Comparison of ENCODE assay signal across 8 mouse cellular contexts in the genomic region with DNA sequence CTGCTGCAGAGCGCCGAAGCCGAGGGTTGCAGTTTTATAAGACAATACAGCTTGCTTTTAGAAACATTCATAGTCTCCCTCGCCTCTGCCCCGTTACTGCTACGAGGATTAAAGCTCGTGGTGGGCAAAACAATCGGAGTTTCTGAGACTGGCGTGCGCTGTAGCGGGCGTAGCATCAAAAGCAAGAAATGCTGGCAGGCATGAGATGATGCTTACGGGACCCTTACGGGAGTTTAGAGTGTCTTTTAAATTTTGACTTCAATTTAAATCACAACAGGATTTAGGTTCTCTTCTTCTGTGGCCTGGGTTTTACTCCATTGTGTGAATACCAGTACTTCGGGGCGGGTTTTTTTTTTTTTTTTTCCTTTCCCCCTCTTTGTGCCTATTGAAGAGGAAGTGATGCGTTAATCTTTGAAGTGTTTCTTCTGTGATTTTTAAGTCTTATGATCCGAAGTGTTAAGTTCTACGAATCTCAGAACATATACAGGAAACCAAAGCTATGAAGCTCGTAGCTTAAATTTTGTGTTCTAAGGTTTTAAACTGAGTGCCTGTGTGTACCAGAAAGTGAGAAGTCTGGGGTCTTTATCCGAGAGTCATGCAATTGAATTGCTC. TPM values are rescaled to one million over a fixed set of nuclear protein-coding genes. Genes with fewer than 3 reads are reported as not detected.
DNase-seq lines count a peak whose midpoint lies in the region; ATAC-seq and TF ChIP-seq lines count a peak whose summit lies in the region.

No protein-coding gene starts in this region.

- H3K27ac ChIP-seq in kidney, postnatal 0 days = peak overlapping the region; percentile 96
- H3K27ac ChIP-seq in bone marrow macrophage, adult 2 months (ENCODE audit: insufficient read depth, low read depth, low read length) = peak overlapping the region; percentile 80
- H3K27ac ChIP-seq in hindbrain, embryonic 16.5 days (ENCODE audit: low read depth, low read length) = peak overlapping the region; percentile 98
- peak overlapping the region; percentile 85 for H3K27ac ChIP-seq in midbrain, postnatal 0 days (ENCODE audit: low read depth, low read length)

- H3K9me3 ChIP-seq in kidney, postnatal 0 days (replicated peaks; ENCODE audit: low read length) = no peaks in the 10 kb centered on the region
- H3K9me3 ChIP-seq in hindbrain, embryonic 16.5 days (ENCODE audit: control insufficient read depth, low read length) = no peaks in the 10 kb centered on the region
- no peaks in the 10 kb centered on the region for H3K9me3 ChIP-seq in midbrain, postnatal 0 days (ENCODE audit: low read length)

- under 1% methylated on average over 21 of the region's 21 CpGs for WGBS in kidney, postnatal 0 days
- under 1% methylated on average over 21 of the region's 21 CpGs for WGBS in hindbrain, embryonic 16.5 days
- WGBS in midbrain, postnatal 0 days = 2% methylated on average over 21 of the region's 21 CpGs

- peak overlapping the region; percentile 96 for H3K4me3 ChIP-seq in kidney, postnatal 0 days (replicated peaks; ENCODE audit: low read depth, low read length)
- H3K4me3 ChIP-seq in bone marrow macrophage, adult 2 months (ENCODE audit: insufficient read depth, low read length) = peak overlapping the region; percentile 95
- H3K4me3 ChIP-seq in hindbrain, embryonic 16.5 days (ENCODE audit: low read length) = peak overlapping the region; percentile 84
- H3K4me3 ChIP-seq in midbrain, postnatal 0 days (ENCODE audit: low read depth, low read length) = peak overlapping the region; percentile 83

- no peaks in the 10 kb centered on the region for H3K4me1 ChIP-seq in kidney, postnatal 0 days (replicated peaks; ENCODE audit: insufficient read depth, low read length)
- peaks cover 17% of the 10 kb centered on the region for H3K4me1 ChIP-seq in bone marrow macrophage, adult 2 months (ENCODE audit: control insufficient read depth, insufficient read depth, low read length)
- H3K4me1 ChIP-seq in hindbrain, embryonic 16.5 days (ENCODE audit: control insufficient read depth, insufficient read depth, low read depth, low read length) = peaks cover 34% of the 10 kb centered on the region
- peaks cover 8% of the 10 kb centered on the region for H3K4me1 ChIP-seq in midbrain, postnatal 0 days (ENCODE audit: insufficient read depth, low read length)

- peak overlapping the region; percentile 71 for H3K4me2 ChIP-seq in kidney, postnatal 0 days (ENCODE audit: low read length)
- peak overlapping the region; percentile 97 for H3K4me2 ChIP-seq in hindbrain, embryonic 16.5 days (ENCODE audit: low read length)
- H3K4me2 ChIP-seq in midbrain, postnatal 0 days (ENCODE audit: low read depth, low read length, poor library complexity, severe bottlenecking) = peak overlapping the region; percentile 76

- peak; percentile 46 for DNase-seq in kidney, postnatal 0 days (ENCODE audit: low spot score)
- no peak for DNase-seq in kidney, adult 9 months
- DNase-seq in midbrain, postnatal 0 days (ENCODE audit: low spot score) = no peak
- no peak for DNase-seq in cerebellum, postnatal 25 days
- no peak for DNase-seq in left cerebral cortex, adult 18-20 months (ENCODE audit: low spot score in 2 of 2)
- no peak for DNase-seq in cerebellum, adult 9-10 months

- TF ChIP-seq POLR2A in bone marrow macrophage, adult 2 months (IDR thresholded peaks at IDR 0.05; ENCODE audit: borderline replicate concordance, low read depth, low read length) = no peak

- H3K36me3 ChIP-seq in kidney, postnatal 0 days (ENCODE audit: insufficient read depth, low read length) = no peaks in the 10 kb centered on the region
- H3K36me3 ChIP-seq in hindbrain, embryonic 16.5 days (ENCODE audit: control insufficient read depth, insufficient read depth, low read length) = no peaks in the 10 kb centered on the region
- H3K36me3 ChIP-seq in midbrain, postnatal 0 days (ENCODE audit: insufficient read depth, low read length) = no peaks in the 10 kb centered on the region

- ATAC-seq in kidney, postnatal 0 days (replicated peaks; ENCODE audit: low FRiP score, low read depth) = no peak; the same call in 1 of the 2 replicates
- no peak for ATAC-seq in hindbrain, embryonic 16.5 days
- ATAC-seq in midbrain, postnatal 0 days (ENCODE audit: low FRiP score) = no peak; the same call in 1 of the 2 replicates

- no peak for TF ChIP-seq CTCF in kidney, postnatal 0 days (IDR thresholded peaks at IDR 0.05; ENCODE audit: low read depth)
- TF ChIP-seq CTCF in bone marrow macrophage, adult 2 months (IDR thresholded peaks at IDR 0.05; ENCODE audit: low read depth, low read length) = no peak
- TF ChIP-seq CTCF in midbrain, postnatal 0 days (IDR thresholded peaks at IDR 0.05) = no peak

- peak overlapping the region; percentile 97 for H3K9ac ChIP-seq in kidney, postnatal 0 days (ENCODE audit: low read depth, low read length)
- peak overlapping the region; percentile 97 for H3K9ac ChIP-seq in hindbrain, embryonic 16.5 days (ENCODE audit: low read depth, low read length)
- H3K9ac ChIP-seq in midbrain, postnatal 0 days (replicated peaks; ENCODE audit: low read length, poor library complexity, severe bottlenecking) = peak overlapping the region; percentile 89

- H3K27me3 ChIP-seq in kidney, postnatal 0 days (ENCODE audit: insufficient read depth, low read length) = no peaks in the 10 kb centered on the region
- H3K27me3 ChIP-seq in hindbrain, embryonic 16.5 days (replicated peaks; ENCODE audit: control insufficient read depth, insufficient read depth, low read length) = no peaks in the 10 kb centered on the region
- no peaks in the 10 kb centered on the region for H3K27me3 ChIP-seq in midbrain, postnatal 0 days (ENCODE audit: insufficient read depth, low read length)

RNA-seq across cellular contexts. Expression of a gene that starts 0.7 kb away (rescaled TPM):
- polyA plus RNA-seq in kidney, postnatal 0 days (2015; fragmentation: Nextera tagmentation; extraction: Ambion mirVana) = 28.3 and 34.6 TPM in 2 replicates
- 16.4 and 16.7 TPM in 2 replicates for polyA plus RNA-seq in bone marrow macrophage, adult 2 months (2012; ENCODE audit: insufficient read depth, insufficient read length, missing spikeins)
- 38.9 and 44.7 TPM in 2 replicates for polyA plus RNA-seq in hindbrain, embryonic 16.5 days (2015; fragmentation: Nextera tagmentation; extraction: Ambion mirVana)
- total RNA-seq in midbrain, postnatal 0 days (2014; rRNA removed) = 32.1 and 41.4 TPM in 2 replicates
- polyA plus RNA-seq in midbrain, postnatal 0 days (2015; fragmentation: Nextera tagmentation; extraction: Ambion mirVana) = 29.2 and 32.2 TPM in 2 replicates
- 10 to 100 TPM; 31.1 to 32.0 TPM for total RNA-seq in left cerebral cortex, adult 18-20 months (2021)

RNA-seq across cellular contexts. Expression of a gene that starts 23.2 kb away (rescaled TPM):
- polyA plus RNA-seq in kidney, postnatal 0 days (2015; fragmentation: Nextera tagmentation; extraction: Ambion mirVana) = not detected in 2 replicates
- not detected in 2 replicates for polyA plus RNA-seq in bone marrow macrophage, adult 2 months (2012; ENCODE audit: insufficient read depth, insufficient read length, missing spikeins)
- polyA plus RNA-seq in hindbrain, embryonic 16.5 days (2015; fragmentation: Nextera tagmentation; extraction: Ambion mirVana) = not detected in 2 replicates
- not detected in 2 replicates for total RNA-seq in midbrain, postnatal 0 days (2014; rRNA removed)
- polyA plus RNA-seq in midbrain, postnatal 0 days (2015; fragmentation: Nextera tagmentation; extraction: Ambion mirVana) = not detected in 2 replicates
- total RNA-seq in left cerebral cortex, adult 18-20 months (2021) = not detected

RNA-seq across cellular contexts. Expression of a gene that starts 58.3 kb away (rescaled TPM):
- polyA plus RNA-seq in kidney, postnatal 0 days (2015; fragmentation: Nextera tagmentation; extraction: Ambion mirVana) = not detected in 2 replicates
- 1.3 TPM in 1 of 2 replicates, not detected in the other for polyA plus RNA-seq in bone marrow macrophage, adult 2 months (2012; ENCODE audit: insufficient read depth, insufficient read length, missing spikeins)
- 0.24 TPM in 1 of 2 replicates, not detected in the other for polyA plus RNA-seq in hindbrain, embryonic 16.5 days (2015; fragmentation: Nextera tagmentation; extraction: Ambion mirVana)
- total RNA-seq in midbrain, postnatal 0 days (2014; rRNA removed) = 0.76 TPM in 1 of 2 replicates, not detected in the other
- not detected in 2 replicates for polyA plus RNA-seq in midbrain, postnatal 0 days (2015; fragmentation: Nextera tagmentation; extraction: Ambion mirVana)
- total RNA-seq in left cerebral cortex, adult 18-20 months (2021) = not detected

RNA-seq across cellular contexts. Expression of a gene that starts 59.0 kb away (rescaled TPM):
- not detected in 2 replicates for polyA plus RNA-seq in kidney, postnatal 0 days (2015; fragmentation: Nextera tagmentation; extraction: Ambion mirVana)
- polyA plus RNA-seq in bone marrow macrophage, adult 2 months (2012; ENCODE audit: insufficient read depth, insufficient read length, missing spikeins) = not detected in 2 replicates
- polyA plus RNA-seq in hindbrain, embryonic 16.5 days (2015; fragmentation: Nextera tagmentation; extraction: Ambion mirVana) = not detected in 2 replicates
- not detected in 2 replicates for total RNA-seq in midbrain, postnatal 0 days (2014; rRNA removed)
- polyA plus RNA-seq in midbrain, postnatal 0 days (2015; fragmentation: Nextera tagmentation; extraction: Ambion mirVana) = not detected in 2 replicates
- total RNA-seq in left cerebral cortex, adult 18-20 months (2021) = not detected
